Mouse (Mus musculus): ENCODE measurements around the gene Agrp. TPM values are rescaled to one million over a fixed set of nuclear protein-coding genes. Genes with fewer than 3 reads are reported as not detected.
"Not testable (repeated sequence)": the region's sequence is repeated elsewhere in the genome, so short reads cannot be mapped to it uniquely, and the experiment has no call there.

Agrp gene
- total RNA-seq, 2 experiments from 2014 or later: not detected

- DNase-seq: peak; percentile 81
Measured at GRCm38 (mm10) chr8:105596362-105597034, 40.7 kb downstream of the Agrp start.

- no peak for DNase-seq
Measured at GRCm38 (mm10) chr8:105594451-105595242, 42.5 kb downstream of the Agrp start.

GRCm38 (mm10) chr8:105593859-105594258, 43.3 kb downstream of the Agrp start:
- DNase-seq: peak; percentile 66

- DNase-seq: no peak
Measured at GRCm38 (mm10) chr8:105592431-105592830, 44.8 kb downstream of the Agrp start.

- DNase-seq: no peak
Measured at GRCm38 (mm10) chr8:105579719-105580118, 57.5 kb downstream of the Agrp start.

- peak; percentile 12 for DNase-seq
Measured at GRCm38 (mm10) chr8:105575538-105575937, 61.7 kb downstream of the Agrp start.

- no peak for DNase-seq
Measured at GRCm38 (mm10) chr8:105574741-105575140, 62.5 kb downstream of the Agrp start.

GRCm38 (mm10) chr8:105573427-105573826, 63.8 kb downstream of the Agrp start:
- DNase-seq: peak; percentile 71

- no peak for DNase-seq
Measured at GRCm38 (mm10) chr8:105571810-105572209, 65.4 kb downstream of the Agrp start.

- DNase-seq: peak; percentile 20
Measured at GRCm38 (mm10) chr8:105566703-105567595, 70.2 kb downstream of the Agrp start.

GRCm38 (mm10) chr8:105565952-105566702, 71.1 kb downstream of the Agrp start, which contains the start of gene Atp6v0d1:
Atp6v0d1 (minus strand) TSS chr8:105566047.
- peak; percentile 99 for DNase-seq

GRCm38 (mm10) chr8:105565401-105565881, 71.8 kb downstream of the Agrp start:
- no peak for DNase-seq

GRCm38 (mm10) chr8:105564573-105565229, 72.5 kb downstream of the Agrp start:
- not testable (repeated sequence) for DNase-seq

GRCm38 (mm10) chr8:105563871-105564270, 73.3 kb downstream of the Agrp start:
- DNase-seq: no peak

- no peak for DNase-seq
Measured at GRCm38 (mm10) chr8:105562863-105563262, 74.3 kb downstream of the Agrp start.

GRCm38 (mm10) chr8:105555230-105555629, 82.0 kb downstream of the Agrp start:
- no peak for DNase-seq

- peak; percentile 77 for DNase-seq
Measured at GRCm38 (mm10) chr8:105554087-105554486, 83.1 kb downstream of the Agrp start.

- DNase-seq: no peak
Measured at GRCm38 (mm10) chr8:105552824-105553223, 84.4 kb downstream of the Agrp start.

- no peak for DNase-seq
Measured at GRCm38 (mm10) chr8:105552032-105552431, 85.2 kb downstream of the Agrp start.

- no peak for DNase-seq
Measured at GRCm38 (mm10) chr8:105550083-105550482, 87.1 kb downstream of the Agrp start.

GRCm38 (mm10) chr8:105549506-105549905, 87.7 kb downstream of the Agrp start:
- DNase-seq: no peak

All from heart, postnatal 4 days (tissue).